Mouse (Mus musculus) lung, adult 2 months (tissue): ENCODE data around the gene Limch1.

ENCODE experiments used
- CTCF ChIP-seq: fragments of 200-500 bp; IDR thresholded peaks from 2 replicates; pipeline ENCODE4 v1.5.1; 2011; ENCODE audit warnings: mild to moderate bottlenecking, low read length, control low read depth; ENCODE audit not compliant: insufficient read depth
- POLR2A ChIP-seq: fragments of 200-500 bp; IDR thresholded peaks from 2 replicates; pipeline ENCODE4 v1.6.1; 2011; ENCODE audit warnings: low read depth, mild to moderate bottlenecking, control low read depth, low read length, borderline replicate concordance; ENCODE audit errors: extremely low read depth

DNA sequence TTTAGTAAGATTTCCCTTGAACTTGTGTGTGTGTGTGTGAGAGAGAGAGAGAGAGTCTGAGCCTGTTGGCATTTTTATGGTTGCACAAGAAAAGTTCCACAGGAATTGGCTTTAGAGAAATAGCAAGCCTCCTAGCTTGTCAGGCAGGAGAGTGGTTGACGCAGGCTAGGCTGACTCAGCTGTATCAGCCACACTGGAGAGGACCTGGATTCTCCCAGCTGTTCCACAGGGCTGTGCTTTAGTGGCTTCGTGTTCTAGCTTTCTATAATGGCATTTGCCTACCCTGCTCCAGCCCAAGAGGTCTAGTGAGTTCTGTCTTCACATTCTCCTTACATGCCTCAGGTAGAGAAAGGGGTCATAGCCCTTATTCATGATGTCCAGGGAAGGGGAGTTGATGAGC lies 13.7 kb downstream of the Limch1 start:
- no peak for TF ChIP-seq POLR2A
- no peak for TF ChIP-seq CTCF
